Mouse (Mus musculus) CD4-positive helper T cell, adult 2 months (primary cell): ENCODE data around the gene Gm8947.
"Not testable (repeated sequence)": the region's sequence is repeated elsewhere in the genome, so short reads cannot be mapped to it uniquely, and the experiment has no call there.

Source experiments
- DNase-seq: peaks from one replicate; pipeline ENCODE4 v3.0.0-alpha.2; 2012; ENCODE audit warnings: low read depth, missing footprints, low spot score

Gm8947 gene

DNA sequence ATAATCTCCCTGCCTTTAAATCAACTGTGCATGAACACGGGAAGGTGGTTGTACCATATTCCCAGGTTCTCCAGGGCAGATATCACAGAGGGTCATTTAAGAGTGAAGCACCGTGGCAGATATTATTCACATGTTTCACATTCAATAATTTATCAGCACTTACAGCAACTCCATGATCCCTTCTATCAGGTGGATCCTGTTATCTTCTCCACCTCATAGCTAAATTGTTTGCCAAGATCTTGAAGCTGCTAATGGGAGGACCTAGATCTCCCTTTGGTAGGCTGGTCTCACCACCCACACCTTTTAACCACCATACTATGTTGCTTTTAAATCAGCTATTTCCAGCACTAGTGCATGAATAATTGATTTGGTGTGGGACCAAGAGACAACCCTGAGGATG is 12.0 kb upstream of the Gm8947 start:
- no peak for DNase-seq

DNA sequence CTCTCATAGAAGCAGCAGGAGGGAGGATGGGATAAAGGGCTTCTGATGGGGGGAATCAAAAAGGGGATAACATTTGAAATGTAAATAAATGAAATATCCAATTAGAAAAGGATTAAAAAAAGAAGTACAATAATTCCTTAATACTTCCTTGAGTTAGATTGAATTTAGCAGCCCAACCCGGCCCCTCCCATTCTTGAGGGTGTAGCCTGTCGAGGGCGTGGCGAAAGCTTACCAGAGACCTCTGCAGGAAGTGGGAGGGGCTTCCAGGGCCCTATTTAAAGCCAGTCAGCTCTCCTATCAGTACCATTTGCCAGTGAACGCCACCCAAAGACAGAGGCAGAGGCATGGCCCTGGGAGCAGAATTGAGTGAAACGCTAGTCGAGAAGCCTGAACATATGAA is 9.9 kb upstream of the Gm8947 start, which contains the start of gene Gm47985:
Gene Gm47985 (plus strand): TSS at position 272 of the 400 bp plus-strand sequence.
- DNase-seq, result not testable (repeated sequence)

DNA sequence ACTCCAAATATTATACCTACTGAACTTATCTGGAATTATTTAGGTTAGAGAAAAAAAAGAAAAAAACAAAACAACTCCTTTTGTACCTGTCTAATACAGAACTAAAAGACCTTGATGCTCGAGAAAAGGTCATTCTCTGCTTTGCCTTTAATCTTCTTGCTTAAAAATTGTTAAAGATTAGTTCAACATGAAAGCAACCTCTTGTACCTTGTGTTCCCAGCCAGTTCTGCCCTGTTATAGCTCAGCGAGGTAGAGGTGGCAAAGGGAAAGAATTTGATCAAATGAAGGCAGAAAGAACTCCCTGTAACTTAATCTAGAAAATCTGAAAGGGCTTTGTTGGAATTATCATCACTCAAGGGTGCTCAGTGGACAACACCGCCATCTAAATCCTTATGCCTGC is 6.0 kb upstream of the Gm8947 start:
- not testable (repeated sequence) for DNase-seq

DNA sequence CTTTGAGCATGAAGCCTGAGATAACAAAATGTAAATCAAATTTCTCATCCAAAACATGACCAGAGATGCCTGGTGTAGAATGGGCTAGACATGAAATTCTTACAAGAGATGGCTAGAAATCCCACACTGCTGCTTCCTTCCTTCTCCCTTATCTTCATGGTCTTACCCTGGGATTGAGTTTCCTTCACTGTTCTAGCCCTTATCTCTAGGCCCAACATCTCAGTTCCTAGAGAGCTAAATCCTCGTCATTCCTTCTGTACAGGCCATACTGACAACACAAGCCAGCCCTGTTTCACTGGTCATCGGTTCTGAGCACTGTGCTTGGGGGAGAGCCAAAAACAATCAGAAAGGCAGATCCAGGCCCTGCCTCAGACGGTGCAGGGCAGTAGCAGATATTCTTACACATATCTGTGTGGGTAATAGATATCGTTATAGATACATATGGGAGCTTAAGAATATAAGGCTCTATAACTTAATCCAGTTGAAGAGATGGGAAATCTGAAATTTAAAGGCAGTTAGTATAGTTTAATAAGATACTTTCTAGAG is 5.2 kb upstream of the Gm8947 start:
- DNase-seq, result not testable (repeated sequence)

DNA sequence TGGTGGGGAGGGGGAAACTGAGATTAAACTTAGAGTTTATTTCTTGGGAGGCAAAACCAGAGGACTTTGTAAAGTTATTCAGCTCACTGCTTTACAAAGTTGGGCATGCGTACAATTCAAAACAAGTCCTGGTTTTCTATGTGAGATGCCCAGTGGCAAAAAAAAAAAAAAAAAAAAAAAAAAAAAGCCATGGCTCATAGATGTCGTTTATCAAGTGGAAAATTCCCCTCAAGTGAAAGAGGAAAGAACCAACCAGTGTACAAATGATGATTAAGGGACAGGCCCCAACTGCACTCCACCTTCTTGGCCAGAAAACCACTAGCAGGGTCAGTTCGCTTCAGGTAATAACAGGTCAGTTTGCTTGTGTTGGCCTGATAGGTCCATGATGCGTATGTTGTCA is 3.7 kb upstream of the Gm8947 start:
- DNase-seq, result no peak

DNA sequence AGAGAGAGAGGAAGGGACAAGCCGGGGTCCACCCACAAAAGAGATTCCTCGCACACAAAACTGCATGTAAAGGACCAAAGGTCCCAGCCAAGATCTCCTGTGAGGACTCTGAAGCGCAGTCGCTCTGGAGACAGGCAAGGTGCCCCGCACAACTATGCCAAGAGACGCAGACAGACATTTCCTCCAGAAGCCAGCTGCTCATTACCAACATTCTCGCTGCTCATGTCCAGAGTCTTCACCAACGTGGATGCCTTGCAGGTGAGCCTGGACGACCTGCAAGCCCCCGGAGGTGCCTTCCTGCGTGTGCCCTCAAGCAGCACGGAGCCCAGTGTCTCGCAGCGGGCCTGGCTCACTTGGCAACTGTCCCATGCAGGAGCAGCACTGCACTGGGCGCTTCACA is 563 bp downstream of the Gm8947 start:
- DNase-seq, result not testable (repeated sequence)

DNA sequence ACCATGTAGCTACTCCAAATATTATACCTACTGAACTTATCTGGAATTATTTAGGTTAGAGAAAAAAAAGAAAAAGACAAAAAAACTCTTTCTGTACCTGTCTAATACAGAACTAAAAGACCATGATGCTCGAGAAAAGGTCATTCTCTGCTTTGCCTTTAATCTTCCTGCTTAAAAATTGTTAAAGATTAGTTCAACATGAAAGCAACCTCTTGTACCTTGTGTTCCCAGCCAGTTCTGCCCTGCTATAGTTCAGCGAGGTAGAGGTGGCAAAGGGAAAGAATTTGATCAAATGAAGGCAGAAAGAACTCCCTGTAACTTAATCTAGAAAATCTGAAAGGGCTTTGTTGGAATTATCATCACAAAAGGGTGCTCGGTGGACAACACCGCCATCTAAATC is 3.8 kb downstream of the Gm8947 start:
- DNase-seq, result not testable (repeated sequence)

DNA sequence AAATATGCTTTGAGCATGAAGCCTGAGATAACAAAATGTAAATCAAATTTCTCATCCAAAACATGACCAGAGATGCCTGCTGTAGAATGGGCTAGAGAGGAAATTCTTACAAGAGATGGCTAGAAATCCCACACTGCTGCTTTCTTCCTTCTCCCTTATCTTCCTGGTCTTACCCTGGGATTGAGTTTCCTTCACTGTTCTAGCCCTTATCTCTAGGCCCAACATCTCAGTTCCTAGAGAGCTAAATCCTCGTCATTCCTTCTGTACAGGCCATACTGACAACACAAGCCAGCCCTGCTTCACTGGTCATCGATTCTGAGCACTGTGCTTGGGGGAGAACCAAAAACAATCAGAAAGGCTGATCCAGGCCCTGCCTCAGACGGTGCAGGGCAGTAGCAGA is 4.5 kb downstream of the Gm8947 start:
- DNase-seq, result not testable (repeated sequence)

DNA sequence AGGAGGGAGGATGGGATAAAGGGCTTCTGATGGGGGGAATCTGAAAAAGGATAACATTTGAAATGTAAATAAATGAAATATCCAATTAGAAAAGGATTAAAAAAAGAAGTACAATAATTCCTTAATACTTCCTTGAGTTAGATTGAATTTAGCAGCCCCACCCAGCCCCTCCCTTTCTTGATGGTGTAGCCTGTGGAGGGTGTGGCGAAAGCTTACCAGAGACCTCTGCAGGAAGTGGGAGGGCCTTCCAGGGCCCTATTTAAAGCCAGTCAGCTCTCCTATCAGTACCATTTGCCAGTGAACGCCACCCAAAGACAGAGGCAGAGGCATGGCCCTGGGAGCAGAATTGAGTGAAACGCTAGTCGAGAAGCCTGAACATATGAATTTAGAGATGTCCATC is 5.9 kb downstream of the Gm8947 start, which contains the start of gene Gm47995:
Gene Gm47995 (plus strand): TSS at position 329 of the 400 bp plus-strand sequence.
- DNase-seq, result not testable (repeated sequence)

DNA sequence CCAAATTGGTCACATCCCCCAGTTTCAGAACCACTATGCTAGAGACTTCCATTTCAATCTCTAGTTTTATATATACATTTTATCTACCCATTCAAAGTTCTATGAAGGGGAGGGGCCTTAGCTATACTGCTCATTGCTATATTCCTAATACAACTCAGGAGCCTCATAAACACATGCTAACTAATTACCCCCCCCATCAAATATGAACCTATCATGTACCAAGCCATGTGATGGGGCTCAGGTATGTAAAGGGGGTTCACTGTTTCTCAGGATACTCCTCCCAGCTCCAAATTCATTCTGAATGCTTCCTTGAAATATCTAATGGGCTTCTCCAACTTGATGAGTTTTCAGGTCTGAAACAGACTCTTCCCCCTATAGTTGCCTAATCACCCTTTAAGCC is 8.4 kb downstream of the Gm8947 start:
- DNase-seq, result not testable (repeated sequence)

DNA sequence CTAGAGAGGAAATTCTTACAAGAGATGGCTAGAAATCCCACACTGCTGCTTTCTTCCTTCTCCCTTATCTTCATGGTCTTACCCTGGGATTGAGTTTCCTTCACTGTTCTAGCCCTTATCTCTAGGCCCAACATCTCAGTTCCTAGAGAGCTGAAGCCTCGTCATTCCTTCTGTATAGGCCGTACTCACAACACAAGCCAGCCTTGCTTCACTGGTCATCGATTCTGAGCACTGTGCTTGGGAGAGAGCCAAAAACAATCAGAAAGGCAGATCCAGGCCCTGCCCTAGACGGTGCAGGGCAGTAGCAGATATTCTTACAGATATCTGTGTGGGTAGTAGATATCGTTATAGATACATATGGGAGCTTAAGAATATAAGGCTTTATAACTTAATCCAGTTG is 10.6 kb downstream of the Gm8947 start:
- not testable (repeated sequence) for DNase-seq

DNA sequence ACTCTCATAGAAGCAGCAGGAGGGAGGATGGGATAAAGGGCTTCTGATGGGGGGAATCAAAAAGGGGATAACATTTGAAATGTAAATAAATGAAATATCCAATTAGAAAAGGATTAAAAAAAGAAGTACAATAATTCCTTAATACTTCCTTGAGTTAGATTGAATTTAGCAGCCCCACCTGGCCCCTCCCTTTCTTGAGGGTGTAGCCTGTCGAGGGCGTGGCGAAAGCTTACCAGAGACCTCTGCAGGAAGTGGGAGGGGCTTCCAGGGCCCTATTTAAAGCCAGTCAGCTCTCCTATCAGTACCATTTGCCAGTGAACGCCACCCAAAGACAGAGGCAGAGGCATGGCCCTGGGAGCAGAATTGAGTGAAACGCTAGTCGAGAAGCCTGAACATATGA is 11.6 kb downstream of the Gm8947 start, which contains the start of gene 3110040M04Rik:
Gene 3110040M04Rik (plus strand): TSS at position 304 of the 400 bp plus-strand sequence.
- DNase-seq, result not testable (repeated sequence)

DNA sequence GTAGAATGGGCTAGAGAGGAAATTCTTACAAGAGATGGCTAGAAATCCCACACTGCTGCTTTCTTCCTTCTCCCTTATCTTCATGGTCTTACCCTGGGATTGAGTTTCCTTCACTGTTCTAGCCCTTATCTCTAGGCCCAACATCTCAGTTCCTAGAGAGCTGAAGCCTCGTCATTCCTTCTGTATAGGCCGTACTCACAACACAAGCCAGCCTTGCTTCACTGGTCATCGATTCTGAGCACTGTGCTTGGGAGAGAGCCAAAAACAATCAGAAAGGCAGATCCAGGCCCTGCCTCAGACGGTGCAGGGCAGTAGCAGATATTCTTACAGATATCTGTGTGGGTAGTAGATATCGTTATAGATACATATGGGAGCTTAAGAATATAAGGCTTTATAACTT is 16.3 kb downstream of the Gm8947 start:
- DNase-seq, result not testable (repeated sequence)

DNA sequence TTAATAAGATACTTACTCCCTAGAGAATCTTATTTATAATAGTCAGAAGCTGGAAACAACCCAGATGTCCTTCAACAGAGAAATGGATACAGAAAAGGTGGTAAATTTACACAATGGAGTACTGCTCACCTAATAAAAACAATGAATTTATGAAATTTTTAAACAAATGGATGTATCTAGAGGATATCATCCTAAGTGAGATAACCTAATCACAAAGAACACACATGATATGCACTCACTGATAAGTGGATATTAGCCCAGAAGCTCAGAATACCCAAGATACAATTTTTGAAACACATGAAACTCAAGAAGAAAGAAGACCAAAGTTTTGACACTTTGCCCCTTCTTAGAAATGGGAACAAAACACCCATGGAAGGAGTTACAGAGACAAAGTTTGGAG is 16.8 kb downstream of the Gm8947 start:
- DNase-seq, result not testable (repeated sequence)

DNA sequence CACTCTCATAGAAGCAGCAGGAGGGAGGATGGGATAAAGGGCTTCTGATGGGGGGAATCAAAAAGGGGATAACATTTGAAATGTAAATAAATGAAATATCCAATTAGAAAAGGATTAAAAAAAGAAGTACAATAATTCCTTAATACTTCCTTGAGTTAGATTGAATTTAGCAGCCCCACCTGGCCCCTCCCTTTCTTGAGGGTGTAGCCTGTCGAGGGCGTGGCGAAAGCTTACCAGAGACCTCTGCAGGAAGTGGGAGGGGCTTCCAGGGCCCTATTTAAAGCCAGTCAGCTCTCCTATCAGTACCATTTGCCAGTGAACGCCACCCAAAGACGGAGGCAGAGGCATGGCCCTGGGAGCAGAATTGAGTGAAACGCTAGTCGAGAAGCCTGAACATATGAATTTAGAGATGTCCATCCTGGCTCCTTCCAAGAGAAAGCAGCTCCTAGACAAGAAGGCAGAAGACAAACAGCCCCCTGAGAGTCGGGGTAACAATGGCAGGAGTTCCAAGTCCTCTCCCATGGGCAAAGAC is 17.7 kb downstream of the Gm8947 start, which contains the start of gene Gm47996:
Gene Gm47996 (plus strand): TSS at position 308 of the 532 bp plus-strand sequence.
- not testable (repeated sequence) for DNase-seq

DNA sequence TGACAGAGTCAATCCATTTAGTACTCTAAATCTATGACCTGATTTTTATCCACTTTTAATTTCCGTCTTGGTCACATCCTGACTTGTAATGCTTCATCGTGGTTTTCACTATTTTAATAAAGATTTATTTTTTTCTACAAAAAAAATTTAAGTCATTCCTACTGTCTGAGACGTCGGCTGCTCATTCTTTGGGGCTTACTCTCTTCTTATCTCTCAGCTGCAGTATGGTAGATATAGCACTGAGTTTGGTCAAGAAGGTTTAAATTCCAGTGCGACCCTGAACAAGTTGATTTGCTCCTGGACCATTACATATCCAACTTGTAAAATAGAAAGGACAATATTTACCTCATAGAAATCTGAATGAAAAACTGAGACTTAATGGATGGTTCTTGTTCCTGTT is 19.5 kb downstream of the Gm8947 start:
- DNase-seq, result not testable (repeated sequence)

DNA sequence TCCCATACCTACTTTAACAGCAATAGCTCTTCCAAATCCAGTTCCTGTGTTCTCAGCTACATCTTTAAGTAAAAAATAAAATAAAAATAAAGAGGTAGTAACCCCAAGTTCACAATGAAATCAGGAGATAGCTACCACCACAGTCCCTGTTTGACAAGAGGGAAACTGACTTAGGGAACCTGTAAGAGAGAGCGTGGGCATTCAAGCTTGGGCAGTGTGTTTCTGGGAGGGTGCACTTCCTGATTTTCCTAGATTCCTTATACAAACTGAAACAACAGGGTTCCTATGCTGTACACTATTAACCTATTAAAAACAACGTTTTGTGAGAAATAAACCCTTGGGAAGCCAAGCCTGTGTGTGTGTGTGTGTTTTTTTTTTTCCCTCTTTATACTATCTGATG is 22.7 kb downstream of the Gm8947 start:
- no peak for DNase-seq

DNA sequence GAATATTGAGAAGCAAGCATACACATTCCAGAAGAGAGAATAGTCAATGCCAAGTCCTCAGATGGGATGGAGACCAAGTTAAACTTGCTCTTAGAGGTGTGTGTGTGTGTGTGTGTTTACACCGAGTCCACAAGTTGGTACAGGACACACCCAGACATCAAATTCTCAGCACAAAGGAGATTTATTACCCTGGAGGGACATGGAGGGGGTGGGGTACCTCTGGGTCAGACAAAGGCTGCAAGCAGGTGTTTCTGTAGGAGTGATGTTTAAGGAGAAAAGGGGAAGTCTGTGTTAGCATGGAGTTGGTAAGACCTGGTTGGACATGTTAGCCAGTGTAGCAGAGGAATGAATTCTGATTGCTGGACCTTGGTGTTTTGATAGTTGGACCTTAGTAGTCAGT is 23.8 kb downstream of the Gm8947 start:
- no peak for DNase-seq

DNA sequence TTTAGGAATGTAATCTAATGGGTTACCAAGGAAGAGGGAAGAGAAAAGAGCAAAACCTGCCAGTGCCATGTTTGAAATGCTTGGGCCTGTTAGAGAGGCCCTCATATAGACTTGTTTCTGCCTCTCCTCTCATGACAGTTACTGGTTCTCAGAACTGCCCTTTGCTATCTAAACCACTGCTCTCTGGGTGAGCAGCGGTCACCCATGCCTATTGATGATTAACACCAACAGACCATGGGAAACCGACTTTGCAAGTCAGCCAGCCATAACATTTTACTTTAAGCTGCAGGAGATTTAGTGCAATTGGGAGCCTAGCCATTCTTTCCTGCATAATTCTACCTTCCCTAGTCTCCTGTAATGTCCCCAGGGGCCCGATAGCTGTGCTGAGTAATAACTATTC is 24.2 kb downstream of the Gm8947 start:
- DNase-seq, result no peak

DNA sequence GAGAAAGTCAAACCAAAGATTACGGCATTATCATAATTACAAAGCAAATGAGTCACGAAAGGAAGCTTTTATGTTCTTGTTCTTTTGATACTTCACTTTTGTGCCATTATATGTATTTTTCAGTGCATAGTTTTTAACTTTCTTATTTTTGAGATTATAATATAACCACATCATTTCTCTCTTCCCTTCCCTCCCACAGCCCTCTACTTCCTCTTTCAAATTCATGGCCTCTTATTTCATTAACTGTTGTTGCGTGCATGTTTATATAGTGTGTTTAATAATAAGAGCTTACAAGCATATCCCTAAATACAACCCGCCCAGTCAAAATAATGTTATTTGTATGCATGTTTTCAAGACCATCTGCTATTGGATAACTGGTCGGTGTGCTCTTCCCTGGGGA is 26.9 kb downstream of the Gm8947 start:
- no peak for DNase-seq

DNA sequence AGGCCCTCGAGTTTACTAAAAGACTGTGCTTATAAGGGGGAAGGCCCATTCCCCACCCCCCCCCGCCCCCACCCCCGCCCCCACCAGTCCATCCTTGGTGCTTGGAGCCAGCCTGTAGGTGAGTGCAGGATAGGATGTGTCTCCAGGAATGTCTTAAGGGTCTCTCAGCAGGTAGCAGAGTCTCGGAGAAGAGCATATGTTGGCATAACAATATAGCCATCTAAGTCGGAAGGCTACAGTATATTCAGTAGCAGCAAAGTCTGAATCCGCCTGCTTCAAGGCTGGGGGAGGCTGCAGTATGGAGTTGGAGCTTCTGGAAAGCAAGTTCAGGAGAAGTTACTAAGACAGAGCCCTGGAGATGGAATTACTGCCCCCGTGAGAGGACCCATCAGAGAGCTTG is 27.9 kb downstream of the Gm8947 start:
- no peak for DNase-seq

DNA sequence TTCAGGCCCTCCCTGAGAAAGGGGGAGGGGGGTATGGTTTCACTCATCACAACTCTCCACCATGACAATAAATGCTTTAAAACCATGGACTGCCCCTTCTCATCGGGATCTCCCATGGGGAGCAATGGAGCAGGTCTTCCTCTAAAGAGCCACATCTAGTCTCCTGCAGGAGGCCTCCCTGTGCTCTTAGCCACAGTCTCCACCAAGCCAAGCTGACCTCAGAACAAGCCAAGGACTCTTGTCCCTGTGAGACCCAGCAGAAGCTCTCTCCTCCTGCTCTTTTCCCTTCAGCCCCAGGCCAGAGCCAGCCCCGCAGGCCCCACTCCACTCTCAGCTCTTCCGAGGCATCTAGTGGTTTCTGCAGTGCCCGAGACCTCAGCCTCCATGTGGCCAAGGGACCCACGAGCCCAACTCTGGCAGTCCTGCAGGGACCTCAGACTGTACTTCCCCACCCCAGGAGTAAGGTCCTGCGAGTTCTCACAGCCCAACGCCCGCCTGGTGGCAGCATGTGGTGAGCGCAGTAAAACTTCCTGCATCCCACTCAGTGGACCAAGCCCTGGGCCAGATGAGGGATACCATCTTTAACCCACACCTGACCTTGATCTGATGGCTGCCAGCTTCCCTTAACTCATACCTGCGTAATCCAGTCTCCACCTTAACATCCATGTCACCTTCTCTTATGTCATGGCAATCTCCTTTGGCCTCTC is 30.5 kb downstream of the Gm8947 start:
- DNase-seq, result no peak

DNA sequence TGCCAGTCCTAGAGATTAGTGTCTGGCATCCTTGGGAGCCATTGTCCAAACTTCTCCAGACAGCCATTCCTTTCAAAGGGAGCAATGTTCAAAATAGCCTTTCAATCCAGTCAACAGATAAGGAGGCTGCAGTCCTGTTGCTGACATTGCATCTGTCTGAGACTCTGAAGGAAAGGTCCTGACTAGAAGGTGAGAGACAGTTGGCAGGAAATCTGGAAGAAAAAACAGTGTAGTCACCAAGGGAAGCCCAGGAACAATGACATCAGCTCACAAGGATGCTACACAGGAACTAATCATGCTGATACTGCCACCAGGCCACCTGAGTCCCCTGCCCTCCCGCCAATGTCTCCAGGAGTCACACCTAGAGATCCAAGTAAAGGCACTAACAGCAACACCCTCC is 31.2 kb downstream of the Gm8947 start:
- no peak for DNase-seq
